Mouse (Mus musculus) heart, adult 8-10 months (tissue): Measurements from ENCODE around the gene S100a9. TPM values are rescaled to one million over a fixed set of nuclear protein-coding genes. Genes with fewer than 3 reads are reported as not detected.

ENCODE experiments used
- DNase-seq: peaks from one replicate; pipeline ENCODE4 v3.0.0; 2022; ENCODE audit warnings: low spot score
- total RNA-seq, 4 experiments: library from RNA; stranded (reverse); gene quantifications; 2 replicates each; pipeline ENCODE4 v1.2.4; 2022

The S100a9 gene
- 10 to 100 TPM in 1 of 4 experiments, 1 to 10 TPM in 3; 1.2 to 11.8 (median 2.5) TPM for total RNA-seq

GRCm38 (mm10) chr3:90695613-90696012 is at the start of gene S100a9:
S100a9 (minus strand) TSS chr3:90695721.
- no peak for DNase-seq

- DNase-seq: no peak
Measured at GRCm38 (mm10) chr3:90726606-90727005, 31.1 kb upstream of the S100a9 start, which contains the start of gene Pglyrp4. Pglyrp4 (plus strand) TSS chr3:90726906.

GRCm38 (mm10) chr3:90709591-90710460 is 14.3 kb upstream of the S100a9 start:
- DNase-seq: peak; percentile 68

GRCm38 (mm10) chr3:90708523-90709202 is 13.1 kb upstream of the S100a9 start:
- peak; percentile 10 for DNase-seq

- no peak for DNase-seq
Measured at GRCm38 (mm10) chr3:90702244-90702643, 6.7 kb upstream of the S100a9 start.

GRCm38 (mm10) chr3:90693496-90693895 is 2.0 kb downstream of the S100a9 start:
- no peak for DNase-seq

GRCm38 (mm10) chr3:90686835-90687234 is 8.7 kb downstream of the S100a9 start:
- no peak for DNase-seq

- no peak for DNase-seq
Measured at GRCm38 (mm10) chr3:90683929-90684328, 11.6 kb downstream of the S100a9 start.

- no peak for DNase-seq
Measured at GRCm38 (mm10) chr3:90678656-90679055, 16.9 kb downstream of the S100a9 start.

GRCm38 (mm10) chr3:90668846-90669245 is 26.7 kb downstream of the S100a9 start, which contains the start of gene S100a8:
S100a8 (plus strand) TSS chr3:90668978.
- DNase-seq: no peak

GRCm38 (mm10) chr3:90664219-90664618 is 31.3 kb downstream of the S100a9 start:
- no peak for DNase-seq

- DNase-seq: no peak
Measured at GRCm38 (mm10) chr3:90659364-90660044, 36.0 kb downstream of the S100a9 start.

GRCm38 (mm10) chr3:90657405-90657804 is 38.1 kb downstream of the S100a9 start:
- no peak for DNase-seq

GRCm38 (mm10) chr3:90653717-90654116 is 41.8 kb downstream of the S100a9 start, which contains the start of gene S100a7a:
S100a7a (plus strand) TSS chr3:90654017.
- no peak for DNase-seq

- DNase-seq: peak; percentile 62
Measured at GRCm38 (mm10) chr3:90652878-90653508, 42.5 kb downstream of the S100a9 start.

GRCm38 (mm10) chr3:90649832-90650231 is 45.7 kb downstream of the S100a9 start:
- DNase-seq: no peak

GRCm38 (mm10) chr3:90648981-90649380 is 46.5 kb downstream of the S100a9 start:
- no peak for DNase-seq

GRCm38 (mm10) chr3:90647291-90647690 is 48.2 kb downstream of the S100a9 start:
- no peak for DNase-seq

GRCm38 (mm10) chr3:90644220-90644619 is 51.3 kb downstream of the S100a9 start:
- DNase-seq: peak; percentile 36
